In genomic region chr12:102733381-102733780, GRCm38 (mm10) we compare ENCODE assay signal across 9 mouse cellular contexts. TPM values are rescaled to one million over a fixed set of nuclear protein-coding genes. Genes with fewer than 3 reads are reported as not detected.
DNase-seq lines count a peak whose midpoint lies in the region; ATAC-seq and TF ChIP-seq lines count a peak whose summit lies in the region.
"Had no signal": no experiment of that assay in that cellular context is flagged by ENCODE, and none has a peak within 500 bp of the region (broad histone marks: within the 10 kb centered on the region; RNA-seq: fewer than 3 reads in every experiment).

No protein-coding gene starts in this region.

- H3K36me3 ChIP-seq in heart, embryonic 11.5 days (ENCODE audit: control insufficient read depth, insufficient read depth, low read length): no peaks in the 10 kb centered on the region
- H3K36me3 ChIP-seq in embryonic facial prominence, embryonic 11.5 days (replicated peaks; ENCODE audit: control insufficient read depth, insufficient read depth, low read depth, low read length): no peaks in the 10 kb centered on the region

- H3K4me2 ChIP-seq in heart, embryonic 11.5 days: no peak overlapping the region
- H3K4me2 ChIP-seq in embryonic facial prominence, embryonic 11.5 days (ENCODE audit: low read depth, low read length): no peak overlapping the region

- no peak overlapping the region for H3K4me3 ChIP-seq in heart, embryonic 11.5 days (ENCODE audit: low read depth, low read length)
- no peak overlapping the region for H3K4me3 ChIP-seq in embryonic facial prominence, embryonic 11.5 days (ENCODE audit: low read depth, low read length)

- ATAC-seq in heart, embryonic 11.5 days (replicated peaks; ENCODE audit: insufficient number of reproducible peaks, low FRiP score, low TSS enrichment): no peak
- no peak for ATAC-seq in Patski
- no peak for ATAC-seq in embryonic facial prominence, embryonic 11.5 days (replicated peaks; ENCODE audit: insufficient number of reproducible peaks, low FRiP score, low TSS enrichment, low read depth)

- H3K9me3 ChIP-seq in heart, embryonic 11.5 days (replicated peaks; ENCODE audit: control insufficient read depth, low read length): no peaks in the 10 kb centered on the region
- no peaks in the 10 kb centered on the region for H3K9me3 ChIP-seq in embryonic facial prominence, embryonic 11.5 days (replicated peaks; ENCODE audit: control insufficient read depth, low read length)

- H3K27ac ChIP-seq in heart, embryonic 11.5 days (ENCODE audit: low read depth, low read length): no peak overlapping the region
- H3K27ac ChIP-seq in embryonic facial prominence, embryonic 11.5 days (replicated peaks; ENCODE audit: low read depth, low read length): no peak overlapping the region

- peak; percentile 80 for TF ChIP-seq CTCF in Patski (IDR thresholded peaks at IDR 0.05)

- H3K9ac ChIP-seq in heart, embryonic 11.5 days (ENCODE audit: low read depth, low read length): no peak overlapping the region
- no peak overlapping the region for H3K9ac ChIP-seq in embryonic facial prominence, embryonic 11.5 days (replicated peaks; ENCODE audit: low read length)

- in situ Hi-C loops in Patski (cut with MboI; ENCODE audit: low pct_unique_long_range_greater_than_20kb): loop anchor here (5.0 kb wide), 1 partner anchor 206 kb away; no protein-coding TSS in a partner anchor

- CTCF ChIA-PET in Patski (lab: Charles Lee): no interaction called here

- POLR2A ChIA-PET in Patski (lab: Charles Lee): no interaction called here

- H3K27me3 ChIP-seq in heart, embryonic 11.5 days (ENCODE audit: control insufficient read depth, insufficient read depth, low read length): no peaks in the 10 kb centered on the region
- no peaks in the 10 kb centered on the region for H3K27me3 ChIP-seq in Patski
- no peaks in the 10 kb centered on the region for H3K27me3 ChIP-seq in embryonic facial prominence, embryonic 11.5 days (ENCODE audit: control insufficient read depth, insufficient read depth, low read length)

- H3K4me1 ChIP-seq in heart, embryonic 11.5 days (ENCODE audit: control insufficient read depth, insufficient read depth, low read length): peaks cover 13% of the 10 kb centered on the region
- peaks cover 7% of the 10 kb centered on the region; the same call in 1 of the 2 replicates for H3K4me1 ChIP-seq in embryonic facial prominence, embryonic 11.5 days (ENCODE audit: control insufficient read depth, insufficient read depth, low read length)

- WGBS in heart, embryonic 11.5 days (ENCODE audit: insufficient replicate concordance): 5% methylated on average over 5 of the region's 5 CpGs
- 12% methylated on average over 5 of the region's 5 CpGs for WGBS in embryonic facial prominence, embryonic 11.5 days

- DNase-seq in heart, adult 18-20 months: peak; percentile 47 to 62
- peak; percentile 77 for DNase-seq in 3T3-L1 (ENCODE audit: low read depth, low spot score)
- no peak for DNase-seq in Patski (ENCODE audit: low read depth, low spot score)
- DNase-seq in embryonic facial prominence, embryonic 11.5 days (ENCODE audit: low spot score): peak; percentile 77
- DNase-seq in kidney, postnatal 14 days: peak; percentile 69
- DNase-seq in natural killer cell, adult 2 months (ENCODE audit: low spot score in 2 of 2): peak; percentile 36 to 66
- peak; percentile 74 for DNase-seq in thymus, postnatal 14 days

RNA-seq across cellular contexts. Expression of gene Moap1, which starts 10.1 kb away (rescaled TPM):
- 1 to 10 TPM; 7.5 to 8.5 TPM for total RNA-seq in heart, adult 18-20 months (2021)
- 21.1 and 23.7 TPM in 2 replicates for polyA plus RNA-seq in heart, embryonic 11.5 days (2014; fragmentation: Nextera tagmentation; extraction: Ambion mirVana)
- 13.3 TPM for polyA plus RNA-seq in Patski (2021)
- polyA plus RNA-seq in embryonic facial prominence, embryonic 11.5 days (2014; fragmentation: Nextera tagmentation; extraction: Ambion mirVana): 34.5 and 37.2 TPM in 2 replicates

RNA-seq across cellular contexts. Expression of gene Tmem251, which starts 10.2 kb away (rescaled TPM):
- 1 to 10 TPM; 4.6 to 5.1 TPM for total RNA-seq in heart, adult 18-20 months (2021)
- 7.4 and 7.9 TPM in 2 replicates for polyA plus RNA-seq in heart, embryonic 11.5 days (2014; fragmentation: Nextera tagmentation; extraction: Ambion mirVana)
- 6.5 TPM for polyA plus RNA-seq in Patski (2021)
- 10.1 and 10.9 TPM in 2 replicates for polyA plus RNA-seq in embryonic facial prominence, embryonic 11.5 days (2014; fragmentation: Nextera tagmentation; extraction: Ambion mirVana)

RNA-seq across cellular contexts. Expression of gene Gm28051, which starts 24.2 kb away (rescaled TPM):
- total RNA-seq in heart, adult 18-20 months (2021): not detected
- not detected in 2 replicates for polyA plus RNA-seq in heart, embryonic 11.5 days (2014; fragmentation: Nextera tagmentation; extraction: Ambion mirVana)
- not detected for polyA plus RNA-seq in Patski (2021)
- polyA plus RNA-seq in embryonic facial prominence, embryonic 11.5 days (2014; fragmentation: Nextera tagmentation; extraction: Ambion mirVana): not detected in 2 replicates
- polyA plus RNA-seq: heart, embryonic 16.5 days had no signal

RNA-seq across cellular contexts. Expression of gene Gon7, which starts 24.2 kb away (rescaled TPM):
- 10 to 100 TPM; 12.9 to 13.5 TPM for total RNA-seq in heart, adult 18-20 months (2021)
- polyA plus RNA-seq in heart, embryonic 11.5 days (2014; fragmentation: Nextera tagmentation; extraction: Ambion mirVana): 25.2 and 26.4 TPM in 2 replicates
- 14.6 TPM for polyA plus RNA-seq in Patski (2021)
- 34.7 and 38.3 TPM in 2 replicates for polyA plus RNA-seq in embryonic facial prominence, embryonic 11.5 days (2014; fragmentation: Nextera tagmentation; extraction: Ambion mirVana)

RNA-seq across cellular contexts. Expression of gene Ubr7, which starts 24.4 kb away (rescaled TPM):
- total RNA-seq in heart, adult 18-20 months (2021): 10 to 100 TPM; 26.9 to 27.8 TPM
- 35.8 and 41.8 TPM in 2 replicates for polyA plus RNA-seq in heart, embryonic 11.5 days (2014; fragmentation: Nextera tagmentation; extraction: Ambion mirVana)
- polyA plus RNA-seq in Patski (2021): 33.0 TPM
- polyA plus RNA-seq in embryonic facial prominence, embryonic 11.5 days (2014; fragmentation: Nextera tagmentation; extraction: Ambion mirVana): 61.7 and 68.1 TPM in 2 replicates
